Mouse (Mus musculus): ENCODE data around the gene Ssc5d. TPM values are rescaled to one million over a fixed set of nuclear protein-coding genes. Genes with fewer than 3 reads are reported as not detected.

Ssc5d gene
- total RNA-seq, 2 experiments from 2014 or later: 11.8 to 12.1 TPM

Other genes with a start within 250 kb of the Ssc5d start
- gene Hspbp1, start 240.7 kb upstream of the Ssc5d start, total RNA-seq (2021): 10 to 100 TPM; 41.3 to 43.6 TPM
- 10 to 100 TPM; 14.4 to 17.0 TPM for gene Brsk1, start 235.2 kb upstream of the Ssc5d start, total RNA-seq (2021)
- under 1 TPM; 0.11 to 0.25 TPM for gene Tmem150b, start 200.5 kb upstream of the Ssc5d start, total RNA-seq (2021)
- gene Kmt5c, start 185.7 kb upstream of the Ssc5d start, total RNA-seq (2021): 10 to 100 TPM; 89.8 to 94.8 TPM
- 10 to 100 TPM; 36.6 to 40.4 TPM for gene Cox6b2, start 172.7 kb upstream of the Ssc5d start, total RNA-seq (2021)
- gene Fam71e2, start 154.5 kb upstream of the Ssc5d start, total RNA-seq (2021): not detected
- gene Il11, start 142.9 kb upstream of the Ssc5d start, total RNA-seq (2021): under 1 TPM; 0.14 to 0.31 TPM
- not detected for gene Tmem190, start 142.8 kb upstream of the Ssc5d start, total RNA-seq (2021)
- gene Tmem238, start 136.1 kb upstream of the Ssc5d start, total RNA-seq (2021): 1 to 10 TPM; 7.1 to 9.0 TPM
- gene Rpl28, start 132.9 kb upstream of the Ssc5d start, total RNA-seq (2021): 1,000 to 10,000 TPM; 1,263 to 1,302 TPM
- 100 to 1,000 TPM; 140 to 156 TPM for gene Ube2s, start 113.2 kb upstream of the Ssc5d start, total RNA-seq (2021)
- gene Shisa7, start 81.1 kb upstream of the Ssc5d start, total RNA-seq (2021): 1 to 10 TPM; 4.4 to 6.1 TPM
- gene Isoc2b, start 55.5 kb upstream of the Ssc5d start, total RNA-seq (2021): 10 to 100 TPM; 11.6 to 16.4 TPM
- 10 to 100 TPM; 22.6 to 22.8 TPM for gene Isoc2a, start 48.6 kb upstream of the Ssc5d start, total RNA-seq (2021)
- under 1 TPM in 1 of 2 experiments, not detected in 1; 0.39 TPM for gene Gm36210, start 19.3 kb upstream of the Ssc5d start, total RNA-seq (2021)
- 10 to 100 TPM; 24.4 to 26.9 TPM for gene Zfp628, start 10.6 kb upstream of the Ssc5d start, total RNA-seq (2021)
- 10 to 100 TPM in 1 of 2 experiments, 1 to 10 TPM in 1; 9.9 to 10.1 TPM for gene Nat14, start 3.8 kb upstream of the Ssc5d start, total RNA-seq (2021)
- gene Sbk2, start 38.6 kb downstream of the Ssc5d start, total RNA-seq (2021): under 1 TPM; 0.50 to 0.90 TPM
- under 1 TPM; 0.20 to 0.28 TPM for gene Sbk3, start 45.4 kb downstream of the Ssc5d start, total RNA-seq (2021)
- gene Zfp579, start 70.4 kb downstream of the Ssc5d start, total RNA-seq (2021): 10 to 100 TPM; 34.1 to 35.2 TPM
- 10 to 100 TPM; 10.6 to 11.1 TPM for gene Zfp524, start 88.6 kb downstream of the Ssc5d start, total RNA-seq (2021)
- gene Fiz1, start 88.9 kb downstream of the Ssc5d start, total RNA-seq (2021): 10 to 100 TPM; 39.6 to 40.5 TPM
- gene Gm44973, start 89.7 kb downstream of the Ssc5d start, total RNA-seq (2021): not detected
- 10 to 100 TPM; 40.1 to 41.8 TPM for gene Zfp865, start 94.6 kb downstream of the Ssc5d start, total RNA-seq (2021)
- 1 to 10 TPM; 2.7 to 4.4 TPM for gene Ccdc106, start 94.8 kb downstream of the Ssc5d start, total RNA-seq (2021)
- gene 4632433K11Rik, start 108.3 kb downstream of the Ssc5d start, total RNA-seq (2021): not detected
- 1 to 10 TPM; 7.0 to 7.1 TPM for gene Zfp784, start 112.7 kb downstream of the Ssc5d start, total RNA-seq (2021)
- 10 to 100 TPM; 19.9 to 23.6 TPM for gene Zfp580, start 125.8 kb downstream of the Ssc5d start, total RNA-seq (2021)
- 100 to 1,000 TPM; 207 to 230 TPM for gene U2af2, start 136.4 kb downstream of the Ssc5d start, total RNA-seq (2021)
- 100 to 1,000 TPM; 166 to 167 TPM for gene Epn1, start 154.4 kb downstream of the Ssc5d start, total RNA-seq (2021)
- gene Rfpl4, start 191.2 kb downstream of the Ssc5d start, total RNA-seq (2021): not detected
- gene Rasl2-9, start 200.2 kb downstream of the Ssc5d start, total RNA-seq (2021): 1 to 10 TPM in 1 of 2 experiments, under 1 TPM in 1; 0.82 to 1.0 TPM
- gene Vmn1r55, start 223.9 kb downstream of the Ssc5d start, total RNA-seq (2021): not detected